Mouse (Mus musculus): ENCODE data around the gene Hdhd3. TPM values are rescaled to one million over a fixed set of nuclear protein-coding genes. Genes with fewer than 3 reads are reported as not detected.
A peak's percentile ranks its signal among the peaks of the same experiment; 100 is the strongest.

The Hdhd3 gene
- polyA plus RNA-seq, 1 experiment: 19.7 TPM

- H3K27me3 ChIP-seq (ENCODE audit: control insufficient read depth, insufficient read depth, insufficient read length): no peaks in the 10 kb centered on the region
- H3K79me2 ChIP-seq (ENCODE audit: control insufficient read depth, insufficient read depth): no peaks in the 10 kb centered on the region
- no peaks in the 10 kb centered on the region for H3K36me3 ChIP-seq (ENCODE audit: control insufficient read depth, insufficient read depth)
- no peak overlapping the region for H3K4me3 ChIP-seq (ENCODE audit: insufficient read depth, poor library complexity, severe bottlenecking)
- TF ChIP-seq MYOD1 (IDR thresholded peaks at IDR 0.05; ENCODE audit: control insufficient read depth, insufficient read length, low read depth): no peak
- no peak for TF ChIP-seq CEBPB (IDR thresholded peaks at IDR 0.05; ENCODE audit: low read depth)
- TF ChIP-seq USF1 (IDR thresholded peaks at IDR 0.05; ENCODE audit: low read depth): no peak
- no peak for TF ChIP-seq MAX (IDR thresholded peaks at IDR 0.05)
- TF ChIP-seq MYOG (IDR thresholded peaks at IDR 0.05; ENCODE audit: control insufficient read depth, extremely low read depth, insufficient read length): no peak
- TF ChIP-seq FOSL1 (IDR thresholded peaks at IDR 0.05; ENCODE audit: insufficient read depth, low read length, poor library complexity, severe bottlenecking): no peak
- no peak for TF ChIP-seq CTCF (IDR thresholded peaks at IDR 0.05; ENCODE audit: control insufficient read depth, insufficient read depth, insufficient read length)
- no peaks in the 10 kb centered on the region for H3K79me3 ChIP-seq (ENCODE audit: low read depth)
- H3ac ChIP-seq (ENCODE audit: control insufficient read depth, insufficient read length, low read depth): no peak overlapping the region
These were observed 30.5 kb upstream of the Hdhd3 start for GRCm38 (mm10) chr4:62533729-62534128.

- H3K79me2 ChIP-seq (ENCODE audit: control insufficient read depth, insufficient read depth): peaks cover 16% of the 10 kb centered on the region
- H3K4me3 ChIP-seq (ENCODE audit: insufficient read depth, poor library complexity, severe bottlenecking): no peak overlapping the region
- H3K36me3 ChIP-seq (ENCODE audit: control insufficient read depth, insufficient read depth): peaks cover 5% of the 10 kb centered on the region
- H3K27me3 ChIP-seq (ENCODE audit: control insufficient read depth, insufficient read depth, insufficient read length): no peaks in the 10 kb centered on the region
- no peak overlapping the region for H3ac ChIP-seq (ENCODE audit: control insufficient read depth, insufficient read length, low read depth)
- TF ChIP-seq CTCF (IDR thresholded peaks at IDR 0.05; ENCODE audit: control insufficient read depth, insufficient read depth, insufficient read length): no peak
- TF ChIP-seq CEBPB (IDR thresholded peaks at IDR 0.05; ENCODE audit: low read depth): no peak
- no peak for TF ChIP-seq USF1 (IDR thresholded peaks at IDR 0.05; ENCODE audit: low read depth)
- TF ChIP-seq MAX (IDR thresholded peaks at IDR 0.05): no peak
- no peak for TF ChIP-seq MYOD1 (IDR thresholded peaks at IDR 0.05; ENCODE audit: control insufficient read depth, insufficient read length, low read depth)
- TF ChIP-seq FOSL1 (IDR thresholded peaks at IDR 0.05; ENCODE audit: insufficient read depth, low read length, poor library complexity, severe bottlenecking): no peak
- TF ChIP-seq MYOG (IDR thresholded peaks at IDR 0.05; ENCODE audit: control insufficient read depth, extremely low read depth, insufficient read length): no peak
- peaks cover 11% of the 10 kb centered on the region for H3K79me3 ChIP-seq (ENCODE audit: low read depth)
These were observed 24.4 kb upstream of the Hdhd3 start for GRCm38 (mm10) chr4:62527655-62528054.

GRCm38 (mm10) chr4:62526256-62526655 lies 23.0 kb upstream of the Hdhd3 start:
- Histone ChIP-seq H3K79me2 (ENCODE audit: control insufficient read depth, insufficient read depth) (peaks cover 16% of the 10 kb centered on the region), H3K4me3 (ENCODE audit: insufficient read depth, poor library complexity, severe bottlenecking) (no peak overlapping the region), H3K79me3 (ENCODE audit: low read depth) (peaks cover 11% of the 10 kb centered on the region), H3ac (ENCODE audit: control insufficient read depth, insufficient read length, low read depth) (no peak overlapping the region), H3K27me3 (ENCODE audit: control insufficient read depth, insufficient read depth, insufficient read length) (no peaks in the 10 kb centered on the region), H3K36me3 (ENCODE audit: control insufficient read depth, insufficient read depth) (peaks cover 5% of the 10 kb centered on the region)
- no peak for TF ChIP-seq MYOG (IDR thresholded peaks at IDR 0.05; ENCODE audit: control insufficient read depth, extremely low read depth, insufficient read length)
- no peak for TF ChIP-seq MAX (IDR thresholded peaks at IDR 0.05)

GRCm38 (mm10) chr4:62525489-62525811 lies 22.2 kb upstream of the Hdhd3 start:
- Histone ChIP-seq H3K79me3 (ENCODE audit: low read depth) (peaks cover 11% of the 10 kb centered on the region), H3K79me2 (ENCODE audit: control insufficient read depth, insufficient read depth) (peaks cover 16% of the 10 kb centered on the region), H3K27me3 (ENCODE audit: control insufficient read depth, insufficient read depth, insufficient read length) (no peaks in the 10 kb centered on the region), H3ac (ENCODE audit: control insufficient read depth, insufficient read length, low read depth) (no peak overlapping the region), H3K4me3 (ENCODE audit: insufficient read depth, poor library complexity, severe bottlenecking) (no peak overlapping the region), H3K36me3 (ENCODE audit: control insufficient read depth, insufficient read depth) (peaks cover 5% of the 10 kb centered on the region)
- TF ChIP-seq CEBPB (IDR thresholded peaks at IDR 0.05; ENCODE audit: low read depth): peak; percentile 95
- TF ChIP-seq MAX (IDR thresholded peaks at IDR 0.05): no peak
- no peak for TF ChIP-seq USF1 (IDR thresholded peaks at IDR 0.05; ENCODE audit: low read depth)

GRCm38 (mm10) chr4:62524651-62525488 lies 21.6 kb upstream of the Hdhd3 start, which contains the start of the genes Pole3 and 4933430I17Rik:
TSS of gene Pole3 (minus strand) at chr4:62525068.
TSS of gene 4933430I17Rik (plus strand) at chr4:62525369.
- TF ChIP-seq CEBPB (IDR thresholded peaks at IDR 0.05; ENCODE audit: low read depth): no peak
- no peak for TF ChIP-seq CTCF (IDR thresholded peaks at IDR 0.05; ENCODE audit: control insufficient read depth, insufficient read depth, insufficient read length)
- TF ChIP-seq FOSL1 (IDR thresholded peaks at IDR 0.05; ENCODE audit: insufficient read depth, low read length, poor library complexity, severe bottlenecking): no peak
- peak; percentile 40 for TF ChIP-seq USF1 (IDR thresholded peaks at IDR 0.05; ENCODE audit: low read depth)
- no peak for TF ChIP-seq MAX (IDR thresholded peaks at IDR 0.05)
- no peak for TF ChIP-seq MYOG (IDR thresholded peaks at IDR 0.05; ENCODE audit: control insufficient read depth, extremely low read depth, insufficient read length)
- no peaks in the 10 kb centered on the region for H3K27me3 ChIP-seq (ENCODE audit: control insufficient read depth, insufficient read depth, insufficient read length)
- peak within 1 kb of the TSS; percentile 68 for H3K4me3 ChIP-seq (ENCODE audit: insufficient read depth, poor library complexity, severe bottlenecking)
- H3ac ChIP-seq (ENCODE audit: control insufficient read depth, insufficient read length, low read depth): peak within 1 kb of the TSS; percentile 85
- peaks cover 16% of the 10 kb centered on the region for H3K79me2 ChIP-seq (ENCODE audit: control insufficient read depth, insufficient read depth)
- peaks cover 11% of the 10 kb centered on the region for H3K79me3 ChIP-seq (ENCODE audit: low read depth)
- peaks cover 5% of the 10 kb centered on the region for H3K36me3 ChIP-seq (ENCODE audit: control insufficient read depth, insufficient read depth)

- Histone ChIP-seq H3ac (ENCODE audit: control insufficient read depth, insufficient read length, low read depth) (no peak overlapping the region), H3K4me3 (ENCODE audit: insufficient read depth, poor library complexity, severe bottlenecking) (no peak overlapping the region), H3K27me3 (ENCODE audit: control insufficient read depth, insufficient read depth, insufficient read length) (no peaks in the 10 kb centered on the region), H3K79me2 (ENCODE audit: control insufficient read depth, insufficient read depth) (peaks cover 43% of the 10 kb centered on the region), H3K36me3 (ENCODE audit: control insufficient read depth, insufficient read depth) (peaks cover 5% of the 10 kb centered on the region), H3K79me3 (ENCODE audit: low read depth) (peaks cover 11% of the 10 kb centered on the region)
- TF ChIP-seq CEBPB (IDR thresholded peaks at IDR 0.05; ENCODE audit: low read depth): no peak
- no peak for TF ChIP-seq MYOG (IDR thresholded peaks at IDR 0.05; ENCODE audit: control insufficient read depth, extremely low read depth, insufficient read length)
- no peak for TF ChIP-seq MAX (IDR thresholded peaks at IDR 0.05)
- no peak for TF ChIP-seq USF1 (IDR thresholded peaks at IDR 0.05; ENCODE audit: low read depth)
- no peak for TF ChIP-seq MYOD1 (IDR thresholded peaks at IDR 0.05; ENCODE audit: control insufficient read depth, insufficient read length, low read depth)
- no peak for TF ChIP-seq FOSL1 (IDR thresholded peaks at IDR 0.05; ENCODE audit: insufficient read depth, low read length, poor library complexity, severe bottlenecking)
- no peak for TF ChIP-seq CTCF (IDR thresholded peaks at IDR 0.05; ENCODE audit: control insufficient read depth, insufficient read depth, insufficient read length)
These were observed 17.7 kb upstream of the Hdhd3 start for GRCm38 (mm10) chr4:62520892-62521400.
